Mouse (Mus musculus): ENCODE results near the gene Vezt. TPM values are rescaled to one million over a fixed set of nuclear protein-coding genes. Genes with fewer than 3 reads are reported as not detected.

Vezt gene
- polyA plus RNA-seq, 1 experiment: 56.2 TPM

GRCm38 (mm10) chr10:94060190-94060589, 24.6 kb upstream of the Vezt start:
- DNase-seq (ENCODE audit: low read depth): no peak
- TF ChIP-seq CTCF (IDR thresholded peaks at IDR 0.05; ENCODE audit: borderline replicate concordance, extremely low read depth, insufficient read depth, insufficient read length): no peak
- no peak for TF ChIP-seq POLR2A (IDR thresholded peaks at IDR 0.05; ENCODE audit: borderline replicate concordance, extremely low read depth, insufficient read depth, insufficient read length, poor library complexity, severe bottlenecking)

DNA sequence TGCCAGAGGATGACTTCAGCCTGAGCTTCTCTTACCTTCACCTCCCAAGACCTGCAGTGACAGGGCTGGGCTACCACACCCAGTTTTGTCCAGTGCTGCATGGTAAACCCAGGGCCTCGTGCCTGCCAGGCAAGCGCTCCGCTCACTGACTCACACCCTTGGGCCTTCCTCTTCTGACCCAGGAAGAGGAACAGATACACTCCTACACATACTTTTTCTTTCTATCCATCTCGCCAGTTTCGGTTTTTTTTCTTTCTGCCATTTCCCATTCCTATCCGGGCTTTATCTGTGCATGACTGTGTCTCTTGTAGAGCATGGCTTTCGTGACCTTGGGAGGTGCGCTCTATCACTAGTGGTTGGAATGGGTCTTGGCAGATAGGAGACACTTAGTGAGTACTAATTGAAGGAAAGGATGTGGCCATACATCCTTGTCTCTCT, 24.0 kb upstream of the Vezt start:
- DNase-seq (ENCODE audit: low read depth): no peak
- TF ChIP-seq POLR2A (IDR thresholded peaks at IDR 0.05; ENCODE audit: borderline replicate concordance, extremely low read depth, insufficient read depth, insufficient read length, poor library complexity, severe bottlenecking) (no peak), CTCF (IDR thresholded peaks at IDR 0.05; ENCODE audit: borderline replicate concordance, extremely low read depth, insufficient read depth, insufficient read length) (no peak)

DNA sequence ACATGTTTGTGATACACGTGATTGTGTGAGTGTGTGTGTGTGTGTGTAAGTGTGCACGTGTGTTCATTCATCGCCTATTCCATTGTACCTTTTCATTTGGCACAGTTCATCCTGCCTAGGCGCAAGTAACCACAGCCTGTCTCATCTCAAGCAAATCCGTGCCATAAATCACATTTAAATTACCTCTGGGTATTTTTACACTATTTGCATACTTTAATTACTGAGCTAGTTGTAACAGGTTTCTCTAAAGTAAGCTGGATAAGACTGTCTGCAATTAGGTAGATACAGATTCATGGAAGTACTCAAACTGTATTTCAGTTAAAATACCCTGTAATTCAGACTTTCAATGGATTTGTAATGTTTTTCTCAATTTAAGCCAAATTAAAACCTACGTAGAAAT, 20.9 kb upstream of the Vezt start:
- TF ChIP-seq POLR2A (IDR thresholded peaks at IDR 0.05; ENCODE audit: borderline replicate concordance, extremely low read depth, insufficient read depth, insufficient read length, poor library complexity, severe bottlenecking) (no peak), CTCF (IDR thresholded peaks at IDR 0.05; ENCODE audit: borderline replicate concordance, extremely low read depth, insufficient read depth, insufficient read length) (no peak)
- no peak for DNase-seq (ENCODE audit: low read depth)

DNA sequence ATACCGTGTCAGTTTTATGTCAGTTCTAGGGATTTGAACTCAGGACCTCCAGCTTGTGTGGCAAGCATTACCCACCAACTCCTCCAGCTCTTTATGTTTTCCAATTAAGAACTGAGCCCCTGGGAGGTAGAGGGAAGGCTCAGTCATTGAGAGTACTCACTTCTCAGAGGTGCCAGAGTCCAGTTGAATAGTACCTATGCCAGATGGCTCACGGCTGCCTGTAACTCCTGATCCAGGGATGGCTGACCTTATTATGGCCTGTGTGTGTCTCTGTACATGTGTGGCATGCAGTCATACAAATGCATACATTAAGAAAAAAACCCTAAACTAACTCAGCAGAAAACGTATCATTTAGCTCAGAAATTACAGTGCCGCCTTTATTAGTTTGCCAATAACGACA, 15.1 kb upstream of the Vezt start:
- TF ChIP-seq POLR2A (IDR thresholded peaks at IDR 0.05; ENCODE audit: borderline replicate concordance, extremely low read depth, insufficient read depth, insufficient read length, poor library complexity, severe bottlenecking): no peak
- no peak for TF ChIP-seq CTCF (IDR thresholded peaks at IDR 0.05; ENCODE audit: borderline replicate concordance, extremely low read depth, insufficient read depth, insufficient read length)
- DNase-seq (ENCODE audit: low read depth): no peak

DNA sequence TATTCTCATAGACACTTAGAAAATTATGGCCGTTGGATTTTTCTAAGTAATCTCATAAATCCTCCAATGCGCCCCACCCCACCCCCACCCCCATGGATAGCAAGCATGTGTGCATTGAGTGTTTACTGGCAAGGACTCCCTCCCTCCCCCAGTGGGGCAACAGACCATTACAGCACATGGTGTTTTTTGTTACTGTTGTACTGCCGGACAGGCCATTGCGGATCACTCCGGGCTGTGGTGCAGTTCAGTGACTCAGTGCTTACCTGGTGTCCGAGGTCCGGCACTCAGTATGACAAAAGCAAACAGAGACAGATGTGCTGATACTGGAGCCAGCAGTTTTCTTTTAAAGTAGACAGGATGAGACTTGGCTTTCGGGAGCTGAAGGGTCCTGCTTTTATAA, 13.5 kb upstream of the Vezt start:
- TF ChIP-seq POLR2A (IDR thresholded peaks at IDR 0.05; ENCODE audit: borderline replicate concordance, extremely low read depth, insufficient read depth, insufficient read length, poor library complexity, severe bottlenecking) (no peak), CTCF (IDR thresholded peaks at IDR 0.05; ENCODE audit: borderline replicate concordance, extremely low read depth, insufficient read depth, insufficient read length) (no peak)
- DNase-seq (ENCODE audit: low read depth): no peak

- no peak for TF ChIP-seq CTCF (IDR thresholded peaks at IDR 0.05; ENCODE audit: borderline replicate concordance, extremely low read depth, insufficient read depth, insufficient read length)
- TF ChIP-seq POLR2A (IDR thresholded peaks at IDR 0.05; ENCODE audit: borderline replicate concordance, extremely low read depth, insufficient read depth, insufficient read length, poor library complexity, severe bottlenecking): no peak
- no peak for DNase-seq (ENCODE audit: low read depth)
Observed at GRCm38 (mm10) chr10:94047845-94048559, 12.4 kb upstream of the Vezt start.

DNA sequence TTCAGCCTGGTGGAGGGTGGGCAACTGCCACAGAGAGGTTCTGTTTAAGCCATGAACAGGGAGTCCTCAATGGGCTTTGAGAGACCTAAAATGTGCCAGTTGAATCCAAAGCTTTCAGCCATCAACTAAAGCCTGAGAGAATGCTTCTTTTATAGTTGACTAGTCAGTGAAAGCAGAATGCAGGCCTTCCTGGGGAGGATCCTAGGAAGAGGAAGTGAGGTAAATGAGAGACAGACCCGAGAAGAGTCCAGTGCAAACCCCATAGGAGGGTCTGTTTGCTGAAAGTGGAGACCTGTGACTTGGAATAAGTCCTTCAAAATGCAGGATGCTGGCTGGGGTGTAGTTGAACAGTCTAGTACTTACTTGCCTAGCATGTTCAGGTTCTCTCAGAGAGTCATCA, 11.4 kb upstream of the Vezt start:
- TF ChIP-seq POLR2A (IDR thresholded peaks at IDR 0.05; ENCODE audit: borderline replicate concordance, extremely low read depth, insufficient read depth, insufficient read length, poor library complexity, severe bottlenecking) (no peak), CTCF (IDR thresholded peaks at IDR 0.05; ENCODE audit: borderline replicate concordance, extremely low read depth, insufficient read depth, insufficient read length) (no peak)

DNA sequence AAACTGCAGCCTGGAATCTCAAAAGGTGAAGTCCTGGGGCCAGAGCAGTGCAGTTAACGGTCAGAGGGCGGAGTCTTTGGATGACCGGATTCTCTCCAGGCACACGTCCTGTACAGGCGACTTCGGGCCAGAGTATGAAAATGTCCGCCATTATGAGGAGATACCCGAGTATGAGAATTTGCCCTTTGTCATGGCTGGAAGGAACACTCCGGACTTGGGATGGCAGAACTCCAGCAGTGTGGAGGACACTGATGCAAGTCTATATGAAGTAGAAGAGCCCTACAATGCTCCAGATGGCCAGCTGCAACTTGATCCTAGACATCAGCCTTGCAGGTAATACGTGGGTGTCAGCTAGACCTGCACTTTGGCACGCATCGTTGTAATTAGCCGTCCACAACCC, 9.7 kb upstream of the Vezt start:
- TF ChIP-seq POLR2A (IDR thresholded peaks at IDR 0.05; ENCODE audit: borderline replicate concordance, extremely low read depth, insufficient read depth, insufficient read length, poor library complexity, severe bottlenecking) (no peak), CTCF (IDR thresholded peaks at IDR 0.05; ENCODE audit: borderline replicate concordance, extremely low read depth, insufficient read depth, insufficient read length) (no peak)
- no peak for DNase-seq (ENCODE audit: low read depth)

More for the DNA sequence above, 11.4 kb upstream of the Vezt start:
- no peak for DNase-seq (ENCODE audit: low read depth)

- no peak for DNase-seq (ENCODE audit: low read depth)
Observed at GRCm38 (mm10) chr10:94043908-94044307, 8.3 kb upstream of the Vezt start.

DNA sequence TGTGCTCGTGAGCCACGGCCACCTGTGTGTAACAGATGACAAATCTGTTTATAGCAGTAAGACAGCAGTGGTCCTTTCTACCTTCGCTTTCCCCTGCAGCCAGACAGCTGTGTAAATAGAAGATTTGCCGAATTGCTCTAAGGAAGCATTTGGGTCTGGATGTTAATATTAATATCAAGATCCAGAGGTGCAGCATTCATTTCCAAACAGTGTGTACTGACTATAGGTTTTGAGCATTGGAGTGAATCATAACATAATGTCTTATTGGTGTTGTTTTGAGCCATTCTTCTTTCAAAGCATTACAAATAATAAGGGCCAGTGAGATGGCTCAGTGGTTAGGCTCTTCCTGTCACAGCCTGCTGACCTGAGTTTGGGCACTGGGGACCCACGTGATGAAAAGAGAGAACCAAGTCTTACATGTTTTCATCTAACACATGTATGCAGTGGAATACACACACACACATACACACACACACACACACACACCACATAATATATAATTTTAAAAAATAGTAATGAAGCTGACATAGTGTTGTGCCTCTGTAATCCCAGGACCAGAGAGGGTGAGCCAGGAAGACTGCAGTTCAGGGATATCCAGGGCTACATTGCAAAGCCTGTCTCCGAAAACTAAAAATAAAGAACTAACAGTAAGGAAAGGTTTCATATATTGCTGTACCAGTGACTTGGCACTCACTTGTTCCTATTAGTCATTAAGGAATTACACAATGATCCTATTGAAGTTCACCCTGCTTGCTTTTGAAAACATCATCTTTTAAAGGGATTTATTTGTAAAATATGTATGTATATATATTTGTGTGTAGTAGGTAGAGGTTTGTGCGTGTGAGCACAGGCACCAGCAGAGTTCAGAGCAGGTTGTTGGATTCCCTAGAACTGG, 3.0 kb upstream of the Vezt start:
- TF ChIP-seq POLR2A (IDR thresholded peaks at IDR 0.05; ENCODE audit: borderline replicate concordance, extremely low read depth, insufficient read depth, insufficient read length, poor library complexity, severe bottlenecking) (no peak), CTCF (IDR thresholded peaks at IDR 0.05; ENCODE audit: borderline replicate concordance, extremely low read depth, insufficient read depth, insufficient read length) (no peak)
- no peak for DNase-seq (ENCODE audit: low read depth)

More at GRCm38 (mm10) chr10:94043908-94044307, 8.3 kb upstream of the Vezt start:
- no peak for TF ChIP-seq CTCF (IDR thresholded peaks at IDR 0.05; ENCODE audit: borderline replicate concordance, extremely low read depth, insufficient read depth, insufficient read length)
- no peak for TF ChIP-seq POLR2A (IDR thresholded peaks at IDR 0.05; ENCODE audit: borderline replicate concordance, extremely low read depth, insufficient read depth, insufficient read length, poor library complexity, severe bottlenecking)

GRCm38 (mm10) chr10:94037596-94037995, 2.0 kb upstream of the Vezt start:
- TF ChIP-seq CTCF (IDR thresholded peaks at IDR 0.05; ENCODE audit: borderline replicate concordance, extremely low read depth, insufficient read depth, insufficient read length) (no peak), POLR2A (IDR thresholded peaks at IDR 0.05; ENCODE audit: borderline replicate concordance, extremely low read depth, insufficient read depth, insufficient read length, poor library complexity, severe bottlenecking) (no peak)
- DNase-seq (ENCODE audit: low read depth): no peak
